Mouse (Mus musculus) CH12F3 (cell line): ENCODE results near the gene Sppl2b.
"Not testable (repeated sequence)": the region's sequence is repeated elsewhere in the genome, so short reads cannot be mapped to it uniquely, and the experiment has no call there.

ENCODE experiments used
- in situ Hi-C: fragments of 300-500 bp; cut with MboI; formaldehyde crosslinking; loops from 2 replicates; pipeline ENCODE4 v1.14.3; 2020; ENCODE audit warnings: low sequenced_read_pairs

The Sppl2b gene

DNA sequence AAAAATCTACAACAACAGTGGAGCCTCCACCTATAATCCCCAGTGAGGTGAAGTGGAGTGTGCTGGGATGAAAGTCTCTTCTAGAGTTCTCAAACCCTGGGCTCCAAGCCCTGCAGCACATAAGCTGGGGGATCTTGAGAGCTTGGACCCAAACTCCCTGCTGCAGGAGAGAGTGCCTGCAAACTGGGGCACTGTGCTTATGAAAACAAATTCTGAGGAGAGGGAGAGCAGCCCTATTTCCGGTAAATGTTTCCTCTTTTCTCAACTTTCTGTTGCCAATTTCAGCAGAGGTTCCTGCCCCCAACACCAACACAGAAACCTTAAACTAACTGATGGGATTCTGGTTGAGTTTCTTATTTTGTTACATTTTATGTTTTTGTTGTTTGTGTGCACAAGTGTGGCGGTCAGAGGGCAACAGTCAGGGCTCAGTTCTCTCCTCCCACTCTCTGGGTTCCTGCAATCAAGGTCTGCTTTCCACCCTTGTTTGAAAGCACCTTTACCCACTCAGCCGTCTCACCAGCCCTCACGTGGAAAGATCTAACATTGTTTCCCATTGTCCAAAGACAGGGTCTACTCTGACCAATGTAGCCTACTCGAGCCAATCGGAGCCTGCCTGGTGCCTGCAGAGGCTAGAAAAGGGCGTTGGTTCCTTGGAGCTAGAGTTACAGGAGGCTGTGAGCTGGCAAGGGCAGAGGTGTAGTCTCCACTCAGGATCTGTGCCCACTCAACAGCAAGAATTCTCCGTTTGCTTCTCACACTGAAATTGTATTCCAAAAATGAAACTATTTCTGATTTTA, 31.0 kb upstream of the Sppl2b start:
- in situ Hi-C loops, result no loop called here

- in situ Hi-C loops, result no loop called here
Measured at GRCm38 (mm10) chr10:80824827-80825226, 30.2 kb upstream of the Sppl2b start.

DNA sequence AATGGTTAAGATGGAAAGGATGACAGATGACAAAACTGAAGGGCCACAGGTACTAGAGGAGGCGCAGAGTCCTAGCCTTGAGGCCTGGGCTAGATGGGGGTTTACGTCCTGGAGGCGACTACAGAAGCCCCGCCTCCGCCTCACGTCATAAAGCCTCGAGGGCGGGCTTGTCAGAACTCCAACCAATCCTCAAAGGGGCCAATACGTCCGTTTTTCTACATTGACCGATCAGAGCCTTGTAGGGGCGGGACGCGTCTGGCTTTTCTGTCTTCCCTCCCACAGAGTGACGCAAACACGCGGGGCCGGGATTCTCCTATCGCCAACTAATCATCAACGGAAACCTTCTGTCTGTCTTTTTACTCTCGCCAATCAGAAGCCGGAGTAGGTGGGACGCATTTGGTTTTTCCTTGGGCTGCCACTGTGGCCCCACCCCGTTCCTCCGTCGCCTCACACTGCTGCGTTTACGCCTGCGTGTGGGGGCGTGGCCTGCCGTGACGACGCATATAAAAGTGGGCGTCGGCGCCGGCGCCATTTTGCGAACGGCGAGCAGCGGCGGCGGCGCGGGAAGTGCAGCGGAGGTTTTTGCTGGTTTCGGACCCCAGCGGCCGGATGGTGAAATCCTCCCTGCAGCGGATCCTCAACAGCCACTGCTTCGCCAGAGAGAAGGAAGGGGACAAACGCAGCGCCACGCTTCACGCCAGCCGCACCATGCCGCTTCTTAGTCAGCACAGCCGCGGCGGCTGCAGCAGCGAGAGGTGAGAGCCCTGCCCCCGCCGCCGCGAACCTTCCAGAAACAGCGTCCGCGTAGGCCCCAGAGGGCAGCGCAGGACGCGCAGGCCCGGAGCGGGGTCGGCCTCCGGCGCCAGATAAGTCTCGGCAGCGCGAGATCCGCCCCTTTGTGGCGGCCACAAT, 28.7 kb upstream of the Sppl2b start, which contains the start of gene Oaz1:
Gene Oaz1 (plus strand): TSS at position 506 of the 912 bp plus-strand sequence.
- in situ Hi-C loops, result no loop called here

- in situ Hi-C loops, result no loop called here
Measured at GRCm38 (mm10) chr10:80827063-80827869, 27.8 kb upstream of the Sppl2b start.

- in situ Hi-C loops, result no loop called here
Measured at GRCm38 (mm10) chr10:80827870-80828420, 27.1 kb upstream of the Sppl2b start.

DNA sequence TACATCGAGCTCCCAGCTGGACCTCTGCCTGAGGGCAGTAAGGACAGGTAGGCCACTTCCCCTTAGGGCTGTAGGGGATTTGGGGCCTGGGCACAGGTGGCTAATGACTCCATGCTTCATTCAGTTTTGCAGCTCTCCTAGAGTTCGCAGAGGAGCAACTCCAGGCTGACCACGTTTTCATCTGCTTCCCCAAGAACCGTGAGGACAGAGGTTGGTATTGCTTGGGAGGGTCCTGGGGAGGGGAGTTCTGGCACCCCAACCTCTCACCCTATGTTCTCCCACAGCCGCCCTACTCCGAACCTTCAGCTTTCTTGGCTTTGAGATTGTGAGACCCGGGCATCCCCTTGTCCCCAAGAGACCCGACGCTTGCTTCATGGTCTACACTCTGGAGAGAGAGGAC, 26.5 kb upstream of the Sppl2b start:
- in situ Hi-C loops, result not testable (repeated sequence)

DNA sequence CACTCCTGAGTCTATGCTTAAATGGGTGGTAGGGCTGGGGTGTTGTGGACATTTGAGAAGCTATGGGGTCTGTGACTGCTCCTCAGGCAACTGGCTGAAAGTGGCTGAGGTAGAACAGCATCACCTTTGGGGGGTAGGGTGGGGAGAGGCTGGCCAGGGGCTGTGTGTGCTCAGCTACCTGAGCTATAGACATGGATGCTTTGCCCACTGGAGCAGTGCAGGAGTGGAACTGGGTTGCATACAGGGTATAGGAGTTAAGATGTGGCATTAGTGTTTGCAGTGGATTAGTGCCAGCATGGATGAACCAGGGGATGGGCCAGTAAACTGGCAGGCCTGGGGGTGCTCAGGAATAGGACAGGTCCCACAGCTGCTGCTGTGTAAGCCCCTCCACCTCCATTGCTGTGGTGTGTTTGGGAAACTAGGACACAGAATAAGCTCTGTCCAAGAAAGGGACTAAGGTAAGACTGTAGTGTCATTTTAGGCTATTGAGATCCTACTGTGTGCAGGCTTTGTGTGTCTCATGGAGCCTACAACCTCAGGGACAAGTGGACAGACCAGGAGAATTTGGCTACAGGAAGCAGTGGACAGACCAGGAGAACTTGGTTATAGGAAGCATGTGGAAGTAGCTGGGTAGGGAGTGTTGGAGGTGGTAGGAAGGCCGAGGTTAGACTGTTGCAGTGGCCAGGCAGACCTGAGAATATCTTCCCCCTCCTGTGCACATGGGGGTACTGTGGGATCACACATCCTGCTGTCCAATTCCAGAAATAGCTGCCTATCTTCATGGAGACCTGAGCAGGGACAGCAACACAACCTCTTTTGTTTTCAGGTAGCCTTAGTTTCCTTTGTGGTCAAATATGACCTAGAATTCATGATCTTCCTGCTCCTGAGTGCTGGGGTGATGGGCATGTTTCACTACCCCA, 25.5 kb upstream of the Sppl2b start:
- in situ Hi-C loops, result no loop called here

GRCm38 (mm10) chr10:80831136-80831535, 23.9 kb upstream of the Sppl2b start:
- in situ Hi-C loops, result no loop called here

- in situ Hi-C loops, result no loop called here
Measured at GRCm38 (mm10) chr10:80832818-80833217, 22.3 kb upstream of the Sppl2b start.

DNA sequence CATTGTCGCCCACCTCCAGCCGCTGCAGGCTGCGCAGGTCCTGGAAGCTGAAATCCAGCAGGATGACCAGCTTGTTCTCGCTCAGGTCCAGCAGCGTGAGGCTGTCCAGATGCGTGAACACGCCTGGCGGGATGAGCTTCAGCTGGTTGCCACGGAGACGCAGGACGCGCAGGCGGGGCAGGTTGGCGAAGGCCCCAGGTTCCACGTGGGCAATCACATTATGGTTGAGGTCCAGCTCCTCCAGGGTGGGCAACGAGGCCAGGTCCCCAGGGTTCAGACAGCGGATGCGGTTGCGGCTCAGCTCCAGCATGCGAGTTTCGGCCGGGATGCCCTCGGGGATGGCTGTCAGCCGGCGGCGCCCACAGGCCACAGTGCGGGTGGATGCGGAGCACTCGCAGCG, 19.5 kb upstream of the Sppl2b start:
- in situ Hi-C loops, result no loop called here

GRCm38 (mm10) chr10:80836949-80837379, 18.1 kb upstream of the Sppl2b start:
- in situ Hi-C loops, result no loop called here

DNA sequence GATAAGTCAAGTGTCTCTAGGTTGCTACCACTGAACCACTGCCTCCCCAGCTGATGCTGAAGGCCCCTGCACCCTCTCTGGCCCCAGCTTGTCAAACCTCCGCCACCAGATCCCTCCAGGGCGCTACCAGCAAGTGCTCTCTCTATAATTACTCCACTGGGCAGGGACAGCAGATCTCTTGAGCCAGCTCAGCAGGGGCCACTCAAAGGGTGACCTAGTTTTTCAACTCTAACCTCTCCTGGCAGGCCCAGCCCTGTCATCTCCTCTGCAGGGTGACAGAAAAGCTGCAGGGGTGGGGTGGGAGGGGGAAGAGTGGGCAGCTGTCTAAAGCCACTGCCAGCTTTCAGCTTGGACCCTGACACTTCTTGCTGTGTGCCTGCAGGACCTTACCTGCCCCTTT, 17.2 kb upstream of the Sppl2b start:
- in situ Hi-C loops, result no loop called here

- in situ Hi-C loops, result no loop called here
Measured at GRCm38 (mm10) chr10:80838346-80838912, 16.6 kb upstream of the Sppl2b start.

GRCm38 (mm10) chr10:80839848-80840247, 15.2 kb upstream of the Sppl2b start:
- in situ Hi-C loops, result no loop called here

GRCm38 (mm10) chr10:80841685-80842084, 13.4 kb upstream of the Sppl2b start:
- in situ Hi-C loops, result no loop called here

DNA sequence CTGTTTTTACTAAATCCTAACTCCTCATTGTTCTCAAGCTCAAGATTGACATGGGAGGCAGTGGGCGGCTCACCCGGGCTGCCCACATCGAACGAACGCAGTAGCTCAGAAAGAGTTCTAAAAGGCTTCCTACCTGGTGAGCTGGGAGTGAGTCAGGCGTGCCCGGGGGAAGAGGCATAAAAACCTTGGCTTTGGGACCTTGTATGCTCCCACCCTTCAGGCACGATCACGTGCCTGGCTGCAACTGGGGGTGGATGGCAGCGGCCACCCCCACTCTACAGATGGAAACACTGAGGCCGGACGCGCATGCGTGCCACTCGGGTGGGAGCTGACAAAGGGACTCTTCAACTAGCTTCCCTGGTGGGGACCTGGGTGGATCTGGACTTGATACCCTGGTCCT, 12.7 kb upstream of the Sppl2b start:
- in situ Hi-C loops, result no loop called here

GRCm38 (mm10) chr10:80843087-80843930, 11.8 kb upstream of the Sppl2b start:
- in situ Hi-C loops, result no loop called here

- in situ Hi-C loops, result no loop called here
Measured at GRCm38 (mm10) chr10:80843931-80844547, 11.0 kb upstream of the Sppl2b start, which contains the start of gene Lingo3. Gene Lingo3, minus strand, starts transcription at chr10:80844039.
